Mouse (Mus musculus): ENCODE measurements around the gene Cxcl17.

- no peak for TF ChIP-seq GATA1 (IDR thresholded peaks at IDR 0.05; ENCODE audit: borderline replicate concordance, low read length)
- no peak for TF ChIP-seq FLI1 (IDR thresholded peaks at IDR 0.05; ENCODE audit: low read length)
Measured at GRCm38 (mm10) chr7:25394754-25395153, 17.9 kb downstream of the Cxcl17 start.

Data from megakaryocyte, embryonic 14.5 days (primary cell).